Mouse (Mus musculus) ES-E14 (cell line): ENCODE results near the gene Esp23.

Experiments
- CHD2 ChIP-seq: IDR thresholded peaks from 2 replicates; pipeline ENCODE4 v1.6.1; 2014; ENCODE audit warnings: mild to moderate bottlenecking, low read depth, low read length, inconsistent platforms
- HCFC1 ChIP-seq: IDR thresholded peaks from 2 replicates; pipeline ENCODE4 v1.6.1; 2012; ENCODE audit warnings: low read length, inconsistent platforms, borderline replicate concordance; ENCODE audit not compliant: insufficient read depth
- MAFK ChIP-seq: IDR thresholded peaks from 2 replicates; pipeline ENCODE4 v1.6.1; 2014; ENCODE audit warnings: mild to moderate bottlenecking, low read depth, low read length, inconsistent platforms; ENCODE audit not compliant: insufficient read depth
- ZC3H11A ChIP-seq: IDR thresholded peaks from 2 replicates; pipeline ENCODE4 v1.6.1; 2012; ENCODE audit warnings: low read depth, mild to moderate bottlenecking, inconsistent platforms, low read length, borderline replicate concordance
- ZNF384 ChIP-seq: IDR thresholded peaks from 2 replicates; pipeline ENCODE4 v1.6.1; 2012; ENCODE audit warnings: low read depth, low read length, inconsistent platforms

DNA sequence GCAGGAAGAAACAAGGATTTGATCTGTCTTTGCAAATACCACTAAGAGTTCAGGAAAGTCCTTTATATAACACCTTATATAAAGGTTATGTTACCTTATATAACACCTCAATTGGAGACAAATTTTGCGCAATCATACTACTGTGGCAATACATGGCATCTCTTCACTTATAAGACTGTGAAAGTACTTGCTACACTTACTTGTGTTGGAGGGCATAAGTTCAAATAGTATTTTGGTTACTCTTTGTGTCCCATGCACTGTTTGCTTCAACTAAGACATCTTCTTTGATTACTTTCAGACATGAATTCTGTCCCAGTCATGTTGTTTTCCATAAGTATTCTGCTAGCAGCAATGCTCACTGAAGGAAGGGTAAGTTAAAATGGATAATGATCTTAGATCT lies 18.2 kb upstream of the Esp23 start, which contains the start of gene Esp22:
- TF ChIP-seq ZNF384, result no peak
- no peak for TF ChIP-seq MAFK
- no peak for TF ChIP-seq ZC3H11A
- TF ChIP-seq HCFC1, result no peak
- no peak for TF ChIP-seq CHD2
